Mouse (Mus musculus): Measurements from ENCODE around the gene AC129217.1.
"Not testable (repeated sequence)": the region's sequence is repeated elsewhere in the genome, so short reads cannot be mapped to it uniquely, and the experiment has no call there.

Gene AC129217.1

DNA sequence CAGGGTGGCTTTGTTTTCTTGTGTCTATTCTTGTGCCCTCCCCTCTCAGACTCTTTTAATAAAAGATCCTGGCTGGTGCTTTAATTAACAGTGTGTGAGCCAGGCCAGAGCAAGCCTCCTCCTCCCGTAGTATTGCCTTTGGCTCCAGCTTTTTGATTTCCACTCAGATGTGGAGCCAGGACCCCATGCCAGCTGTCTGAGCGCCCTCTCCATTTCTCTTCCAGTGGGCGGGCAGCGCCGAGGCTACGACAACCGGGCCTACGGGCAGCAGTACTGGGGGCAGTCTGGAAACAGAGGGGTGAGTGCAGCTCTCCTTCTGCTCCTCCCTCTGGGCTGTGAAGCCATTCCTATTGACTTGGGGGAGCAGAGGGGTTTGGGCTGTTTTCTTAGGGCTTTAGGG is 1.1 kb downstream of the AC129217.1 start:
- DNase-seq (ENCODE audit: inconsistent ontology term): no peak

DNA sequence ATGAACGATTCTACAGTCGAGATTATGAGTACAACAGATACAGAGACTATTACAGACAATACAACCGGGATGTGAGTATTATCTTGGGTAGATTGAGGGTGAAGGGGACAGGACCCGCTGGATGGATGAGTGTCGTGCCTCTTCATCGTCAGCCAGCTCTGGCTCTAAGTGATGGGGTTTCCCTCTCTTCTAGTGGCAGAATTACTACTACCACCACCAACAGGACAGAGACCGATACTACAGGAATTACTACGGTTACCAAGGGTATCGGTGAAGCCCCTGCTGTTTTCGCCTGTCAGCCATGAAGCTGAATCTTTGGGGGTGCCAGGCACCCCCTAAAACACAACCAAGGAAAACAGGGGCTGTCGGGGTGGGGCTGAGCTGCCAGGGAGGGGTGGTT is 1.7 kb downstream of the AC129217.1 start:
- DNase-seq (ENCODE audit: inconsistent ontology term): no peak

DNA sequence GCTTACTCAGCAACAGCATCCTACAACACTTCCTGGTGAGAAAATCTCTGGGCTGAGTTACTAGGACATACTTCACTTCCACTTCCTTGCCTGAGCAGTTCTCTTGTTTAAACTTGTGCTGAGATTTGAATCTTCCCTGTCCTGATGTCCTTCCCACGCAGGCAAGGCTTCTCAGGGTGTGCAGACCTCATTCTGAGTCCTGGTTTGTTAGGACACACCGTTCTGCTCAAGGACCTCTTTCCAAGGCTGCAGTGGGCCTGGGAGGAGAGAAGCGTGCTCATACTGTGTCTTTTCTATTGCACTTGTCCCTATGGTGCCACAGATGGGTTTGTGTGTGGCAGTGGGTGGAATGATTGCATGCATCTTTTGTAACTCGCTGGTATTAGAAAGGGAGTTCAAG is 3.4 kb downstream of the AC129217.1 start:
- no peak for DNase-seq (ENCODE audit: inconsistent ontology term)

DNA sequence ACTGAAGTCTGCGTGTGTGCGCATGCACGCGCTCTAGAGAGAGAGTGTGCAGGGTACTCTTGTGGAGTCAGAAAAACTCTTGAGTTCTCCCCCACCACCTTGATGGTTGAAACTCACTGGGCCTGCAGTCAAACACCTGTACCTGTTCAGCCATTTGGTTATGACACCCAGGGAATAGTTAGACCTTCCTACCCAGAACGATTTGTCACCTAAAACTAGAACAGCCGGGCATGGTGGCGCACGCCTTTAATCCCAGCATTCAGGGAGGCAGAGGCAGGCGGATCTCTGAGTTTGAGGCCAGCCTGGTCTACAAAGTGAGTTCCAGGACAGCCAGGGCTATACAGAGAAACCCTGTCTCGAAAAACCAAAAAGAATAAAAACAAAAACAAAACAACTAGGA is 6.8 kb downstream of the AC129217.1 start:
- not testable (repeated sequence) for DNase-seq (ENCODE audit: inconsistent ontology term)

DNA sequence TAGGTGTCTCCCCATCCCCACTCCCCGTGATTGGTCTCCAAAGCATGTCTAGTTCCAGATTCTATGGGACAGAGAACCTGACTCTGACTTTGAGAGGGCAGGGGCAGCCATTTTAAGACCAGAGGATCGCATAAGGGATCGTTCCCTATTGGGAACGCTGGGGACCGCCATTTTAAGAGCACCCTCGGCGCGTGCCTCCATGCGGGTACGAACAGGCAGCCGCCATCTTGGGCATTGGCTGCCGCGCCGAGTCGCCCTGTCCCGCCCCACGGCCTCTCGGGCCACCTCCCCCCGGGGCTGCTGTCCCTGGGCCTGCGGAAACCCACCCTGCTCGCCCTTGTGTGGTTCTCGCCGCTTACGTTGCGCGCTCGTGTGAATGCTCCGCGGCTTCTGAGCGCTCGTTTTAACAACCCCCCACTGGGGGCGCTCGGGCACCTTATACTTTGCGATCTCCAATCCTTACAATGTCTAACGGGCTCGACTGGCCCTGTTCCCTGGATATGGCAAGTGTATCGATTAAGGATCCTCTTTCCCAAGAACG is 7.7 kb downstream of the AC129217.1 start, which contains the start of gene Bscl2:
Gene Bscl2 (plus strand): TSS at position 217 of the 541 bp plus-strand sequence.
- peak; percentile 88 for DNase-seq (ENCODE audit: inconsistent ontology term)

DNA sequence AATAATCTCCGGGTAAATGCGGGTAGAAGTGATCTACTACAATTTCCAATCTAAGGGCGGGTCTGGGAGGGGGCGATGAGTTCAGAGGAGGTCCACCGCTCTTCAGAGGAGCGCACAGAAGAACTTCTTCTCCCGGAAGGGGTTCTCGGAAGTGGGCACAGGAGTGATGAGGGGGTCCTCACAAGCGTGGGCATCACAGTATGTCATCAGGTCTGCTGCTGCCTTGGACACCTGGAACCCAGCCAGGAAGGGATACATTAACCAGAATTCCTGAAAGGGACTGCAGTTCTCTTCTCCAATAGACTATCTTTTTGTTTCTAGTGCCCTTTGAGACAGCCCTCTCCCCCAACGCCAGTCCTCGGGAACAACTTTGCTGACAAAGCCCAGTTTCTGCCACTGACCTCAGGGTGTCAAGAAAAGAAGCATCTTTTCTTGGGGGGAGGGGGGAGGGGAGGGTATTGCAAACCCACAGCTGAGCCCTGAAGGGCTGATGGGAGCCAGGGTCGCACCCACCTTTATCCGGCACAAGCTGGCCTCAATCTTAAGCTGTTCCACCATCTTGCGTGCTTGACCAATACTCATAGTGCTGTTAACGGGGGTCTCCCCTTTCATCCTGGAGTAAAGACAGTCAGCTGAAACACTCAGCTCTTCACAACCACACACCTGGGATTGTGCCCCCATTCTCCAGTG is 8.6 kb downstream of the AC129217.1 start:
- no peak for DNase-seq (ENCODE audit: inconsistent ontology term)

DNA sequence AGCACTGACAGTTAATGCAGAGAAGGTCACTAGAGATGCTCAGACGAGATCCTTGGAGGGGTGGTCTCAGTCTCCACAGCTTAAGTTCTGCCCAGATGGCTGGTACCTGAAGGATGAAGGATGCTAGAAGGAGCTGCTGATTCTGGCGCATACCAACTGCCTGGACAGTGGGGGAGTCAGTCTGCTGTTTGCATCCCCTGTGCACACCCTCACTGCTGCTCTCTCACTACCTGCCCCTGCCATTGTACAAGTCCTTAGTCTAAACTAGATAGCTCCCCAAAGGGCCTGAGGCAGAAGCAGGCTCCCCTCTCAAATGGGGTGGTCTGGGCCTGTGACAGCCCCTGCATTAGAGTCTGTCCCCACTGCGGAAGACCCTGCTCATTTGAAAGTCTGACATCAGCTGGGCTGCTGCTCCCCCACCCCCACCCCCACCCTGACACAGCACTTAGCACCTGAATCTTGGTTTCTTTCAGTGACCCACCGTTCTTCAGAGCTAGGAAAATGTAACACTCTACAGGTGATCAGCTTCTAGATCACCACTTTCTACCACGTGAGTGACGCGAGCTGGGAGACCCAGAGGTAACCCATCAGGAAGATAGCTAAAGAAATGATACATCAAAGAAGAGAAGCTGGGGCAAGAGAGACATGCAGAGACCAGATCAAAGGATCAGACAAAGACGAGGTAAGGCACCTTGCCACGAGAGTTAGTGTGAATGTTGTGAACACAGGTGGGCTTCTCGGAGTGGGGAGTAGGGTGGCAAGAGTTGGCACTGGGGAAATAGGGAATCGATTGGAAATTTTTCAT is 9.7 kb downstream of the AC129217.1 start, which contains the start of gene Gng3:
Gene Gng3 (minus strand): TSS at position 92 of the 805 bp plus-strand sequence.
- DNase-seq (ENCODE audit: inconsistent ontology term): no peak

DNA sequence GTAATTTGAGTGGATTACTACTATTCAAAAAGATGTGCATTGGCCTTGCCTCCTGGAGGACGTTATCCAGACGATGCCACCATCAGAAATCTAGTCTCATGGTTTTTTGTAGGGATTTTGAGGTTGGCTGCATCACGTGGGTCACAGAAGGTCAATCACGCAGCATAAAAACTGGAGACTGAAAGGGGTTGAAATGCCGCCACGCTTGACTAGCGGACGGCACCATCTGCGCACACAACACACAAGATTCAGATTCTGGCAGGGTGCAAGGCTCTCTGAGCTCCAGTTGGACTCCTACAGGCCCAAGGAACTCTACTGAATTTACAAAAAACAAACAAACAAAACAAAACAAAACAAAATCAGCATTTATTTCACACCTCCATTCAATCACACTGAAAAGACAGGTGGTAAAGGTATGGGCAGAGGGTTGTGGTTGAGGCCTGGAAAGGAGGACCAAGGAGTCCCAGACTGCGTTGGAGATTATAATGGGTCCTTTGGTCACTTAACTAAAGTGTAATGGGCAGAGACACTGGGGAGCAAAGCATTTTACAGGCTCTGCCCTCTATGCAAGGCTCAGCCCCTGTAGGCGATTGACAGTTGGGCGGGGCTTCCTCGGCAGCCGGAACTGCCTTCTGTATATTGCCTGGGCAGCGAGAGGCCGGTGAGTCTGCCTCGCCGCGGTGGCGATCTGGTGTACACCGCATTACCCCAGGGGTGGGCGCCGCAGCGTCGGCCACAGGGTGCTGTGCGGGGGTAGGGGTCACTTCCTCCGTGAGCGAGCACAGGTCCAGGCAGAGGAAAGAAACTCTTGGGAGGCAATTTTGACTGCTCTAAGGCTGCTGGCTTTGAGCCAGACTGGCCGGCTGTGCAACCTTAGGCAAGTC is 10.6 kb downstream of the AC129217.1 start:
- peak; percentile 75 for DNase-seq (ENCODE audit: inconsistent ontology term)

DNA sequence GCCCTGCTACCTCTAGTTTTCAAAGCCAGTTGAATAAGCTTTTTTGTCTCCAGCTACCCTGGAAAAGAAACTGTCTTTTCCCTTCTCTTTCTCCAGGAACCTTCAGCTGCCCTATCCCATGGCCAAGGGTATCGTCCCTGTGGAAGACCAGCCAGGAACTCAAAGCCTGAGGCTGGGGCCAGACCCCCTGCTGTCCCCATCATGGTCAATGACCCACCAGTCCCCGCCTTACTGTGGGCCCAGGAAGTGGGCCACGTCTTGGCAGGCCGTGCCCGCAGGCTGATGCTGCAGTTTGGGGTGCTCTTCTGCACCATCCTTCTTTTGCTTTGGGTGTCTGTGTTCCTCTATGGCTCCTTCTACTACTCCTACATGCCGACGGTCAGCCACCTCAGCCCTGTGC is 11.4 kb downstream of the AC129217.1 start:
- DNase-seq (ENCODE audit: inconsistent ontology term): no peak

DNA sequence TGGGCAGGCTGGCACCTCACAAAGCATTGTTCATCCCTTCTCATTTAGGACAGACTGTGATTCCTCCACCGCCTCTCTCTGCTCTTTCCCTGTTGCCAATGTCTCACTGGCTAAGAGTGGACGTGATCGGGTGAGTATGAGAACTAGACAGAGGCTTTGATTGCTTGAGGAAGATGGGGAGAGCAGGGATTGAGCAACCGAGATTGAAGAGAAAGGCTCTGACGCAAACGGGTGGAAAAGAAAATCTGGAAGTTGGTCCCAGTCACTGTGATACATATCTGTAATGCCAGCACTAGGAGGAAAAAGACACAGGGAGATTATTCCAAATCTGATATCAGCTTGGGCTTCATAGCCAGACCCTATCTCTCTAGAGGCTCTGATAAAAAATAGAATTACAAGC is 13.4 kb downstream of the AC129217.1 start:
- DNase-seq (ENCODE audit: inconsistent ontology term): no peak

DNA sequence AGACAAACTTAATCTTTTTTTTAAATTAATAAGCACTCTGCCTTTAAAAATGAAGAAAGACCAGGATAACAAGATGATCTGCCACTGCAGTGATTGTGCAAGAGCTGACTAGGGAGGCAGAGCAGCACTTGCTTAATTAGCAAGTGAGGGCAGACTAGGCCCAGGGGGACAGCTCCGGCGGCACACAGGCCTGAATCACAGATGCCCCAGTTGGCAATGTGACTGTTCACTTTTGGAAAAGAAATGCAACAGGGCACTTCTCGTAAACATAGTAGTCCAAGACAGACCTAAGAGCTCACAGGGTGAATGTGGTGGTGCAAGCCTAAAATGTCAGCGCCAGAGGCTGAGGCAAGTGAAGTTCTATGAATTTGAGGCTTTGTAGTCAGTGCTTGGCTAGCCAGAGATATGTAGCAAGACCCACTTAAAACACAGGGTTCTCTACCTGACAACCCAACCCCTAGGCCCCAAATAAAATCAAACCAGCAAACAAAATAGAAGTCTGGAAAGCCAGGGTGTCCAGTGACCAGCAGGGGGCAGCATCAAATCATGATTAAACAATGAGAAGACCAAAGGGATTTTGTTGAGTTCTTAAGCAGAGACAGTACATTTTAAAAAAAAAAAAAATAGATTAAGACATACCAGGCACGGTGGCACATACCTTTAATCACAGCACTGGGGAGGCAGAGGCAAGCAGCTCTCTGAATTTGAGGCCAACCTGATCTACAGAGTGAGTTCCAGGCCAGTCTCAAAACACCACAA is 15.0 kb downstream of the AC129217.1 start:
- DNase-seq (ENCODE audit: inconsistent ontology term): peak; percentile 68

DNA sequence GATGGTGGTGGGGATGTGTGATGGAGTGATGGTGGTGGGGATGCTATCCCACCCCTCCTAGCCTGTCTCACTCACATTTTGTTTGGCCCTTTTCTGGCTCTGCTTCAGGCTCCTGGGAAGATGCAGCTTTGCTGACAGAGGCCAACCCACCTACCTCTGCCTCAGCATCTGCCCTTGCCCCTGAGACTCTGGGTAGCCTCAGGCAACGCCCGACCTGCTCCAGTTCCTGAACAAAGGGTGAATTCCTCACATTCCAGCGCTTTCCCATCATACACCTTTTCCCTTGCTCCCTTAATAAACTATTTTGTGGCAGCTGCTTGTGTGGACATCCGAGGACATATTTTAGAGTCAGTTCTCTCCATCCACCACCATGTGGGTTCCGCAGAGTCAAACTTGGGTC is 18.8 kb downstream of the AC129217.1 start:
- DNase-seq (ENCODE audit: inconsistent ontology term): no peak

DNA sequence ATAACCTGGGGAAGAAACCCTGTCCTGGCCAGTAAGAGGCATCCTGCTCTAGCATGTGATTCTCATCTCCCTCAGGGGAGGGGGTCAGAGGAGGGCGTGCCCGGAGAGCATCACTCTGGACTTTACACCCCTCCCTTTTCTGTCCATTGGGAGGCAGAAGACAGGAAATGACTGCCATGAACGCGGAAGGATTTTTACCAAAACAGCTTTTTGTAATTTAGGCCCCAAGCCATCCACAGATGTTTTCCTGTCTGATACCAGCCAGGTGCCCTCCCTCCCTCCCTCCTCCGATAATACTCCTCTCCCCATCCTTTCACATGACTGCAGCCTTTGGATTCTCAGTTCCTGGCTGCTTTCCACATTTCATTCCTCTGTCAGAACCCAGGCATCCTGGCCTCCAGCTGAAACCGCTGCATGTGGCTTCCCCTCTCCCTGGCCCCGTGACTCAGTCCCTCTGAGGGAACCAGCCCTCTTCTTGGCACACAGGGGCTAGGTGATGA is 20.9 kb downstream of the AC129217.1 start, which contains the start of gene Lrrn4cl:
Gene Lrrn4cl (plus strand): TSS at position 367 of the 500 bp plus-strand sequence.
- peak; percentile 88 for DNase-seq (ENCODE audit: inconsistent ontology term)

DNA sequence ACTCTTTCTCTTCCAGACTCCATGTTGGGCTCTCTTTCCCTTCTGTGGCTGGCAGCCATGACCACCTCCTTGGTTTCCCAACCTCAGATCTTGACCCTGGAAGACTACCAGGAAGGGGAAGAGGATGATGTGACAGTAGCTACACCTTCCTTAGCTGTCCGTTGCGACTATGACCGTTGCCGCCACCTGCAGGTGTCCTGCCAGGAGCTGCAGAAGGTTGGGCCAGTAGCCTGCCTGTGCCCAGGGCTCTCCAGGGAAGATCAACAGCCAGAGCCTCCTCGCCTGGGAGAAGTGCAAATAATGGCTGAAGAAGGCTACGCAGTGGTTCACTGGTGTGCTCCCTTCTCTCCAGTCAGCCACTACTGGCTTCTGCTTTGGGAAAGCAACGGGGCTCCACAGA is 22.1 kb downstream of the AC129217.1 start:
- no peak for DNase-seq (ENCODE audit: inconsistent ontology term)

DNA sequence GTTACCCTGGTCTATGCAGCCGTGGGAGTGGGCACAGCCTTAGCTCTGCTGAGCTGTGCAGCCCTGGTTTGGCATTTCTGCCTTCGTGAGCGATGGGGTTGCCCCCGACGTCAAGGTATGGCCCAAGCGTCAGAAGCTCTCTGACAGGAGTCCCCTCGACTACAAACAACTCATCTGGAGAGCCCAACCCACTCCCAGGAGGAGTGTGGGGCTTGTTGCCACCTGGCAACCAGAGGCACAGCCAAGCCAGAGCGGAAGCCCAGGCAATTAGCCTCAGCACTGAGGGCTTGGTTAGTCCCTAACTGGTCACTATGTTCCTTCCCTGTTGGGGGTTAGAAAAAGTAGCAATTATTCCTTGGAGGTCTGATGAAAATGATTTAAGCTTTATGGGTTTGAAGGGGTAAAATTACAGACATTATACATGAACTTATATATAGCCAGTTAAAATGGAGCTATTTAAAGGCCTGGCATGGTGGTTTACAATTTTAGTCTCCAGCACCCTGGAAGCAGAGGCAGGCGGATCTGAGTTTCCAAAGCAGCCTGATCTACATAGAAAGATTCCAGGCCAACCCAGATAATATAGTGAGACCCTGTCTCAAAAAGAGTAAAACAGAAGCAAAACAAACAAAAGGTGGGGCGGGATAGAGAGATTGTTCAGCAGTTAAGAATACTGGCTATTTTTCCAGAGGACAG is 22.8 kb downstream of the AC129217.1 start:
- no peak for DNase-seq (ENCODE audit: inconsistent ontology term)

DNA sequence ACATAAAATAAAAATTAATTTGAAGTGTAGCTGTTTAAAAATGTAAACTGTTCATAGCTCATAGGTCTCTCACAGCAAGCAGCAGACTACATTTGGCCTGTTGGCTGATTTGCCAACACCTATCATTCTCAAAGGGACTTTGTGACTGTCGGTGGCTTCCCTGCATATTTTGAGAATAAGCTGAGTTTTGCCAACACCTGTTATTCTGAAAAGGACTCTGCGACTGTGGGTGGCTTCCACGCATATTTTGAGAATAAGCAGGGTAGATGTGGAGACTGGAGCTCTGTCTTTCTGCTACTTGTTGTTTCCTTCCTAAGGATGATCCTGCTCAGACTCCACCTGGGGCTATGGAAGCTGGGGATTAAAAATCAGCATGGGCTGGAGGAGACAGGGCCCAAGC is 23.5 kb downstream of the AC129217.1 start:
- no peak for DNase-seq (ENCODE audit: inconsistent ontology term)

DNA sequence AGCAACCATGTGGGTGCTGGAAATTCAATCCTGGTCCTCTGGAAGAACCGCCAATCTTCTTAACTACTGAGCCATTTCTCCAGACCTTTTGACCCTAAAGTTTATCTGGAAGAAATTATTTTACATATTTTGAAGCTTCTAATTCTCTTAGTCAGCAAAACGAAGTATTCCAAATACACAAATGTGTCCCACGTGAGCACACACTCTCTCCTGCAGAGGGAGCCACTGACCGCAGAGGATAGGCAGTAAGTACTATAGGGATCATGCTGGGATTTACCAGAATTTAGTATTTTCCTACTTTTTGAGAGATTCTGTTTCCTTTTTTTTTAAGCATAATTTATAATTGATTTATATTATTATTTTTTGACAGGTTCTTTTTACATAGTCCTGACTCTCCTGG is 28.1 kb downstream of the AC129217.1 start:
- no peak for DNase-seq (ENCODE audit: inconsistent ontology term)

DNA sequence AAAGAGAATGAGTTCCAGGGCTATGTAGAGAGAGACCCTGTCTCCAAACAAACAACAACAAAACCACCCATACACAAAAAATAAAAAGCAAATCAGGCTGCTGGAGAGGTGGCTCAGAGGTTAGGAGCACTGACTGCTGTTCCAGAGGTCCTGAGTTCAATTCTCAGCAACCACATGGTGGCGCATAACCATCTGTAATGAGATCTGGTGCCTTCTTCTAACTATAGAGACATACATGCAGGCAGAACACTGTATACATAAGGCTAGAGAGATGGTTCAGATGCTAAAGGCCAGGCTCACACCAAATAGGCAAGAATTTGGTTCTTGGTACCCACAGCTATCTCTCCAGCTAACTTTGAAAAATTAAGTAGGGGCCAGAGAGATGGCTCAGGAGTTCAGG is 29.4 kb downstream of the AC129217.1 start:
- DNase-seq (ENCODE audit: inconsistent ontology term): no peak

DNA sequence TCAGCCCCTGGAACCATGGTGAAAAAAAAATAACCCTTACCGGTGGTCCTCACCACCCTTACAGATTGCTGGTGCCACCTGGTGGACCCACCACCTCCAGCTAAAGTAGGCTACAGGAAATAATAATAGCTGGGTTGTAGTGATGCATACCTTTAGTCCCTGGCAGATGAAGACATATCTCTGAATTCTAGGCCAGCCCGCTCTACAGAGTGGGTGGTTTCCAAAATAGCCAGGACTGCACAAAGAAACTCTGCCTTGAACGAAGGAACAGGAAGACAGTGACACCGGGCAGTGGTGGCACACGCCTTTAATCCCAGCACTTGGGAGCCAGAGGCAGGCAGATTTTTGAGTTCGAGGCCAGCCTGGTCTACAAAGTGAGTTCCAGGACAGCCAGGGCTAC is 34.7 kb downstream of the AC129217.1 start:
- DNase-seq (ENCODE audit: inconsistent ontology term): no peak

DNA sequence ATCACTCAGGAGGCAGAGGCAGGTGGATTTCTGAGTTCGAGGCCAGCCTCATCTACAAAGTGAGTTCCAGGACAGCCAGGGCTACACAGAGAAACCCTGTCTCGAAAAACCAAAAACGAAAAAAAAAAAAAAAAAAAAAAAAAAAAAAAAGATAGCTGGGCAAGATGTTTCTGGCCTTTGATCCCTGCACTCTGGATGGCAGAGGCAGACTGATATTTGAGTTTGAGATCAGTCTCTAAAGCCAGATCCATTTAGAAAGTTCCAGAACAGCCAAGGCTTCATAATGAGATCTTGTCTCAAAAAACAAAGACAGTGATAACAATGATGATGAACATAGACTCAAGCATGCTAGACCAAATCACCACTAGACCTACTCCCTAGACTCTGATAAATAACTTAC is 40.8 kb downstream of the AC129217.1 start:
- not testable (repeated sequence) for DNase-seq (ENCODE audit: inconsistent ontology term)
